Comparison of ENCODE assay signal across 8 mouse cellular contexts in genomic region chr19:4333100-4333775, GRCm38 (mm10). TPM values are rescaled to one million over a fixed set of nuclear protein-coding genes. Genes with fewer than 3 reads are reported as not detected.
DNase-seq lines count a peak whose midpoint lies in the region; ATAC-seq and TF ChIP-seq lines count a peak whose summit lies in the region.

No protein-coding gene starts in this region.

- no peak for DNase-seq in kidney, adult 18-20 months
- peak; percentile 40 for DNase-seq in c-Kit-positive CD71-positive TER-119-positive erythroid progenitor cells, embryonic 14.5 days (ENCODE audit: low spot score)
- no peak for DNase-seq in cerebellum, postnatal 14 days

- peaks cover 28% of the 10 kb centered on the region for H3K4me1 ChIP-seq in kidney, embryonic 16.5 days (ENCODE audit: insufficient read depth, low read length)
- peaks cover 2% of the 10 kb centered on the region for H3K4me1 ChIP-seq in ES-Bruce4 (ENCODE audit: control insufficient read depth, insufficient read depth, low read length)
- peaks cover 6 to 25% of the 10 kb centered on the region in 2 experiments for H3K4me1 ChIP-seq in heart, embryonic 14.5 days (ENCODE audit: control insufficient read depth in 2 of 2, insufficient read depth in 2 of 2, low read length in 2 of 2)
- H3K4me1 ChIP-seq in limb, embryonic 12.5 days (replicated peaks), result peaks cover 25% of the 10 kb centered on the region
- peaks cover 36% of the 10 kb centered on the region for H3K4me1 ChIP-seq in midbrain, embryonic 15.5 days

- H3K4me2 ChIP-seq in kidney, embryonic 16.5 days (replicated peaks; ENCODE audit: low read depth, low read length), result peak overlapping the region; percentile 57
- H3K4me2 ChIP-seq in heart, embryonic 14.5 days (ENCODE audit: low read length), result peak overlapping the region; percentile 84
- H3K4me2 ChIP-seq in limb, embryonic 12.5 days, result peak overlapping the region; percentile 87
- H3K4me2 ChIP-seq in midbrain, embryonic 15.5 days, result peak overlapping the region; percentile 70

- ATAC-seq in kidney, embryonic 16.5 days (ENCODE audit: low FRiP score, low TSS enrichment), result peak; percentile 24; the same call in 1 of the 2 replicates
- ATAC-seq in heart, embryonic 14.5 days (ENCODE audit: insufficient number of reproducible peaks, insufficient read depth, low FRiP score, low read depth), result no peak
- no peak for ATAC-seq in limb, embryonic 12.5 days (ENCODE audit: insufficient number of reproducible peaks, insufficient read depth, low FRiP score, low TSS enrichment, low read depth)
- ATAC-seq in midbrain, embryonic 15.5 days (replicated peaks), result peak; percentile 73

- peak overlapping the region; percentile 64 for H3K9ac ChIP-seq in kidney, embryonic 16.5 days (replicated peaks; ENCODE audit: low read length)
- peak overlapping the region; percentile 73 for H3K9ac ChIP-seq in ES-Bruce4 (ENCODE audit: low read depth, poor library complexity, severe bottlenecking)
- peak overlapping the region; percentile 88 for H3K9ac ChIP-seq in heart, embryonic 14.5 days (ENCODE audit: low read length)
- H3K9ac ChIP-seq in limb, embryonic 12.5 days (replicated peaks), result peak overlapping the region; percentile 78
- peak overlapping the region; percentile 56 for H3K9ac ChIP-seq in midbrain, embryonic 15.5 days

- TF ChIP-seq CTCF in ES-Bruce4 (IDR thresholded peaks at IDR 0.05; ENCODE audit: low read depth, low read length), result no peak

- H3K36me3 ChIP-seq in kidney, embryonic 16.5 days (ENCODE audit: insufficient read depth, low read length), result peaks cover 22% of the 10 kb centered on the region
- H3K36me3 ChIP-seq in ES-Bruce4 (ENCODE audit: control insufficient read depth, insufficient read depth, low read length, poor library complexity, severe bottlenecking), result peaks cover 13% of the 10 kb centered on the region
- H3K36me3 ChIP-seq in heart, embryonic 14.5 days (ENCODE audit: control insufficient read depth, insufficient read depth, low read length), result peaks cover 43% of the 10 kb centered on the region
- peaks cover 51% of the 10 kb centered on the region for H3K36me3 ChIP-seq in limb, embryonic 12.5 days
- H3K36me3 ChIP-seq in midbrain, embryonic 15.5 days (replicated peaks), result peaks cover 15% of the 10 kb centered on the region

- WGBS in kidney, embryonic 16.5 days, result under 1% methylated on average over 13 of the region's 13 CpGs
- under 1% methylated on average over 13 of the region's 13 CpGs for WGBS in heart, embryonic 14.5 days
- 2% methylated on average over 13 of the region's 13 CpGs for WGBS in limb, embryonic 12.5 days
- WGBS in midbrain, embryonic 15.5 days, result under 1% methylated on average over 13 of the region's 13 CpGs

- H3K27me3 ChIP-seq in kidney, embryonic 16.5 days (ENCODE audit: insufficient read depth, low read length), result no peaks in the 10 kb centered on the region
- H3K27me3 ChIP-seq in ES-Bruce4 (ENCODE audit: control insufficient read depth, insufficient read depth, low read length, poor library complexity, severe bottlenecking), result no peaks in the 10 kb centered on the region
- H3K27me3 ChIP-seq in heart, embryonic 14.5 days (ENCODE audit: control insufficient read depth, insufficient read depth, low read length), result no peaks in the 10 kb centered on the region
- no peaks in the 10 kb centered on the region for H3K27me3 ChIP-seq in limb, embryonic 12.5 days
- no peaks in the 10 kb centered on the region for H3K27me3 ChIP-seq in midbrain, embryonic 15.5 days (replicated peaks)

- TF ChIP-seq EP300 in ES-Bruce4 (IDR thresholded peaks at IDR 0.05; ENCODE audit: insufficient read depth, low read depth, low read length), result no peak

- H3K9me3 ChIP-seq in kidney, embryonic 16.5 days (ENCODE audit: low read length), result no peaks in the 10 kb centered on the region
- no peaks in the 10 kb centered on the region for H3K9me3 ChIP-seq in ES-Bruce4 (replicated peaks; ENCODE audit: control insufficient read depth, insufficient read depth, low read length, poor library complexity, severe bottlenecking)
- no peaks in the 10 kb centered on the region for H3K9me3 ChIP-seq in heart, embryonic 14.5 days (ENCODE audit: control insufficient read depth, low read length)
- no peaks in the 10 kb centered on the region for H3K9me3 ChIP-seq in limb, embryonic 12.5 days
- H3K9me3 ChIP-seq in midbrain, embryonic 15.5 days, result no peaks in the 10 kb centered on the region

- TF ChIP-seq POLR2A in ES-Bruce4 (IDR thresholded peaks at IDR 0.05; ENCODE audit: insufficient read depth, low read length), result no peak

- peak overlapping the region; percentile 80 for H3K27ac ChIP-seq in kidney, embryonic 16.5 days (ENCODE audit: low read length)
- peak overlapping the region; percentile 85 for H3K27ac ChIP-seq in ES-Bruce4 (ENCODE audit: insufficient read depth, low read length)
- peak overlapping the region; percentile 90 to 97 for H3K27ac ChIP-seq in heart, embryonic 14.5 days (replicated peaks in 1 of 2; ENCODE audit: control insufficient read depth in 1 of 2, insufficient read depth in 1 of 2, low read depth in 2 of 2, low read length in 2 of 2)
- H3K27ac ChIP-seq in limb, embryonic 12.5 days, result peak overlapping the region; percentile 93
- peak overlapping the region; percentile 89 for H3K27ac ChIP-seq in midbrain, embryonic 15.5 days

- peak overlapping the region; percentile 50 for H3K4me3 ChIP-seq in kidney, embryonic 16.5 days (ENCODE audit: low read length)
- H3K4me3 ChIP-seq in ES-Bruce4 (ENCODE audit: low read depth, low read length), result peak overlapping the region; percentile 79
- peak overlapping the region; percentile 57 to 63 for H3K4me3 ChIP-seq in heart, embryonic 14.5 days (ENCODE audit: control insufficient read depth in 1 of 2, insufficient read depth in 1 of 2, low read depth in 1 of 2, low read length in 2 of 2)
- peak overlapping the region; percentile 61 for H3K4me3 ChIP-seq in limb, embryonic 12.5 days (replicated peaks)
- peak overlapping the region; percentile 53 for H3K4me3 ChIP-seq in midbrain, embryonic 15.5 days

RNA-seq across cellular contexts. Expression of gene Grk2, which starts 27.2 kb away (rescaled TPM):
- polyA plus RNA-seq in kidney, embryonic 16.5 days (2015; fragmentation: Nextera tagmentation; extraction: Ambion mirVana), result 15.9 and 20.0 TPM in 2 replicates
- polyA plus RNA-seq in ES-Bruce4 (2011; ENCODE audit: insufficient read depth, insufficient read length, low read depth, missing spikeins), result 40.2 and 46.4 TPM in 2 replicates
- polyA plus RNA-seq in heart, embryonic 14.5 days (2014; fragmentation: Nextera tagmentation; extraction: Ambion mirVana), result 12.1 and 12.8 TPM in 2 replicates
- polyA plus RNA-seq in limb, embryonic 12.5 days (2016; fragmentation: Nextera tagmentation; extraction: Ambion mirVana), result 15.6 and 16.1 TPM in 2 replicates
- 28.2 and 29.6 TPM in 2 replicates for polyA plus RNA-seq in midbrain, embryonic 15.5 days (2015; fragmentation: Nextera tagmentation; extraction: Ambion mirVana)

RNA-seq across cellular contexts. Expression of gene Ankrd13d, which starts 50.3 kb away (rescaled TPM):
- polyA plus RNA-seq in kidney, embryonic 16.5 days (2015; fragmentation: Nextera tagmentation; extraction: Ambion mirVana), result 7.4 and 9.0 TPM in 2 replicates
- 4.9 and 6.5 TPM in 2 replicates for polyA plus RNA-seq in ES-Bruce4 (2011; ENCODE audit: insufficient read depth, insufficient read length, low read depth, missing spikeins)
- polyA plus RNA-seq in heart, embryonic 14.5 days (2014; fragmentation: Nextera tagmentation; extraction: Ambion mirVana), result 1.1 and 1.4 TPM in 2 replicates
- polyA plus RNA-seq in limb, embryonic 12.5 days (2016; fragmentation: Nextera tagmentation; extraction: Ambion mirVana), result 12.6 and 12.9 TPM in 2 replicates
- 53.9 and 57.1 TPM in 2 replicates for polyA plus RNA-seq in midbrain, embryonic 15.5 days (2015; fragmentation: Nextera tagmentation; extraction: Ambion mirVana)

Comparison
In these comparisons a context has a peak if more than half of its experiments do, and no peak if none do; other contexts are left out.
1. ATAC-seq: peak in kidney, embryonic 16.5 days (single experiment) and midbrain, embryonic 15.5 days (single experiment); none in heart, embryonic 14.5 days (single experiment) and limb, embryonic 12.5 days (single experiment).
2. Peak in every context shown above with its lines, with median percentiles within 50 percentile points of each other: H3K27ac ChIP-seq, H3K4me2 ChIP-seq, H3K4me3 ChIP-seq and H3K9ac ChIP-seq.